Mouse (Mus musculus) frontal cortex, postnatal 10 days (tissue): Measurements from ENCODE around the gene Pttg1ip.
A peak's percentile ranks its signal among the peaks of the same experiment; 100 is the strongest.

Experiments used
- DNase-seq, 2 experiments: peaks; one replicate each; pipeline ENCODE4 v3.0.0; 2022; ENCODE audit warnings: low spot score in 2 of 2, mixed read lengths in 1 of 2

The Pttg1ip gene

GRCm38 (mm10) chr10:77569481-77569880, 12.0 kb upstream of the Pttg1ip start:
- no peak for DNase-seq

- no peak for DNase-seq
Measured at GRCm38 (mm10) chr10:77569973-77570658, 11.4 kb upstream of the Pttg1ip start.

GRCm38 (mm10) chr10:77572225-77572624, 9.3 kb upstream of the Pttg1ip start:
- DNase-seq = no peak

GRCm38 (mm10) chr10:77573162-77573561, 8.4 kb upstream of the Pttg1ip start:
- no peak for DNase-seq

DNA sequence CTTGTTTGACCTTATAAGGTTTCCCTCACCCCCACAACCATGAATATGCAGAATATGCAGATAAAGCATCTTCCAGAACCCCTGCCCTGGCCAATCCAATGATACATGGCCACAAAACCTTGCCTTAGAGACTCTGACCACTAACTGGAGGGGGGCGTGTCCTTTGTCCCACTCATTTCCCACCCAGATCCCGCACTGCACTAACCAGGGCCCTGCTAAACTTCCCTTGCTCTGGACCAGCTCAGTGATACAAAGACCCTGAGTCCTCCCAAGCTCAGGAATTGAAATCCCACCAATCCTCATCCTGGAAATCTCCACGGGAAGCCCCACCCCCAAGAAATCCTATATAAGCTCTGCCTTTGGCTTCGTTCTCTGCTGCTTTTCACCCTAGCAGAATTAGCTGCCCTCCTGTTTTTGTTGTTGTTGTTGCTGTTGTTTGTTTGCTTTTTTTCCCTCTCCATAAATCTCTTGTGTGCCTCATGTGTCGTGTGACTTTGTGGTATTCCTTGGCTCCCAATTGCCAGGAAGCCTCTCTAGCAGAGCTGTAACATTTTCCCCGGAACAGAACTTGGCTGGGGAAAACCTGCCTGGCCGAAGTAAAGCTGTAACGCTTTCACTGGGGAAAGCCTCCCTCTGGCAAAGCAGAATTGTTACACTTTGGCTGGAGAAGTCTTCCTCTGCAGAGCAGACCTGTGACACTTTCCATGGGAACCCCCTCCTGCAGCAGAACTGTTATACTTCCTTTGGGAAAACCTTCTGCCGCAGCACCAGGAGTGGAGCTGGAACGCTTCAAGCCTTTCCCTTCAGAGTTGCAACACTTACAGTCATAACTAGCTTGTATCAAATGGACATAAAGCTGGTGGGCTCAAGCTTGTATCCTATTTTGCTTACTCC, 1.2 kb upstream of the Pttg1ip start:
- no peak for DNase-seq

DNA sequence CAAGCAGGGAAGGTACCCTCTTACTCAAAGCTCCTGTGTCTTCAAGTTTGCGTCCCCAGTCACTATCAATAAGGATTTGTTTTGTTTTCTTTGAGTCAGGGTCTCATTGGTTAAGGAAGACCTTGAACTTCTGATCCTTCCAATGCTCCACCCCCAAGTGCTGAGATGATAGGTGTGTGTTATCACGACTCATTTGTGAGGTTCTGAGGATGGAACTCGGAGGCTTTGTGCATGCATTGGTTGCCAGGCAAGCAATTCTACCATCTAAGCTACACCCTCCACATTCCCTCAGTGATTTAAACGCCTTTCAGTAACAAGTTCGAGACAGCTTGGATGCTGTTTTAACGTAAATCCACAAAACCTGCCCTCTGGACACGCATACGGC, 505 bp upstream of the Pttg1ip start:
- no peak for DNase-seq

DNA sequence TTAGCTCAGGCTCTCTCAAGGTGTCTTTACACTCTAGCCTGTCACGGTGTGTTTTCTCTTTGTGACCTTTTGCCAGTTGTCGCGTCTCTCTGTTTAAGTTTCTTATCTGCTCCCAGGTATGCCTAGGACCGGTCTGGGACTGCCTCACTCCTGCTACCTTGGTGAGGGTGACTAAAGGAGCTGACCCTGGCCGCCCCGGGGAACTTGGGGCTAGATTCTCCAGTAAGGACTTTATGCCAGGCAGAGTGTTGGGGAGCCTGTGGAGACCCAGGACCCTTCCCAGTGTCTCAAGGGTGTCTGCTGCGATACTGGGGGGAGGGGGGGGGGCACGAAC, 732 bp downstream of the Pttg1ip start:
- DNase-seq = no peak

DNA sequence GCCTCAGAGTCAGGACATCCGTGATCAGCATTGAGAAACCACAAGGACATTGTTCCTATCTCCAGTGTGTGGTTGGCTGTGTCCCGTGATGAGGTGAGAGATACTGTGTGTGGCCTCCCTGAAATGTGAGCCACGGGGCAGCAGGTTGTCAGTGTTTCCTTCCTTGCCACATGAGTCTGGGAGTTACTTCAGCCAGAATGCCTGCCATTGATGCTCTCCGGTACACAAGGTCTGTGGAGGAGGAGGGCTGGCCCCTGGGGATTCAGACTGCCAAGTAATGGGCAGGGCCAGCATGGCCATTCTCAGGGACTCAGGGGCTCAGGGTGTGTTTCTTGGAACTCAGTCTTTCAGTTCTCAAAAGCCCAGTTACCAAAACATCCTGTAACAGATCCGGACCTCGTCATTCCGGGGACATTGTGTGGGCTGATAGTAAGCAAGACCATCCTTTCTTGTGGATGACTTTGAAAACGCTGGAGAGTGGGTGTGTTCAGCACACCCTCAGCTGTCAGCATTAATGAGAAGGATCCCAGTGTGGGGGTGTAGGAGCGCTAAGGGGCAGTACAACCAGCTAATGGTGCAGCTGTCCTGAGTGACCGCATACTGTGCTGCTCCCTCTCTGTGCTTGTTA, 2.4 kb downstream of the Pttg1ip start:
- DNase-seq = no peak

- no peak for DNase-seq
Measured at GRCm38 (mm10) chr10:77586637-77587036, 5.1 kb downstream of the Pttg1ip start.

GRCm38 (mm10) chr10:77587091-77587775, 5.7 kb downstream of the Pttg1ip start:
- no peak for DNase-seq

DNA sequence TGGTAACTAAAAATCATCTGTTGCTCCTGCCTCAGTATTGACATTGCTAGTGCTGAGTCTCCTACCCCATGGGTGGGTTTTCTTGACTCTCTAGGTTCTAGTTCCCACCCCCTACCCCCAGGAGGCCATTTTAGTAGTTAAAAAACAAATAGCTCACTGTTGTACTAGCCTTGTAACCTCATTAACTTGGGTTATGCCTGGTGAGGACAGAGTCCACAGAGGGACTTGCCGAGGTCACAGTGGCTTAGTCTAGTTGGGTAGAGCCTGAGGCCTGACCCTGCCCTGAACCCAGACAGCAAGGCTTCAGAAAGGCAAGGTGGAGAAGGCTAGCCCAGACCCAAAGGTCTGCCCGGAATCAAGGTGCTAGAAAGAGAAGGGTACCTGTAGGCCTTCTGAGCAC, 6.5 kb downstream of the Pttg1ip start:
- no peak for DNase-seq

DNA sequence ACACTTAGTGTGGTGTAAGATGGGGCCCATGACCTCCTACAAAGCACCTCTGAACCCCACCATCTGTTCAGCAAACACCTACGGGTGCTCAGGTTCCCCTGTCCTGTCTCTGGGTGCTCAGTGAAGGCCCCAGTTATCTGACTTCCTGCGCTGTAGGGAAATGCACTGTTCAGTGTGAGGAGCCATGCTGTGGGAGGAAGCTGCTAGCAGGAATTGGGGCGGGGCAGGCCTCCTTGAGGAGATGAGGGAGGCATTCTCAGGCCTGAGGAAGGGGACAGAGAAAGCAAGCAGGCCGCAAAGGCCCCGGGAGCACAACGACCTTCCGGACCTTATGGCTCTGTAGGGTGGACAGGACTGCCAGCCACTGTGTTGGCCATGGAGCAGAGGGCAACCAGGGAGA, 7.6 kb downstream of the Pttg1ip start:
- no peak for DNase-seq

DNA sequence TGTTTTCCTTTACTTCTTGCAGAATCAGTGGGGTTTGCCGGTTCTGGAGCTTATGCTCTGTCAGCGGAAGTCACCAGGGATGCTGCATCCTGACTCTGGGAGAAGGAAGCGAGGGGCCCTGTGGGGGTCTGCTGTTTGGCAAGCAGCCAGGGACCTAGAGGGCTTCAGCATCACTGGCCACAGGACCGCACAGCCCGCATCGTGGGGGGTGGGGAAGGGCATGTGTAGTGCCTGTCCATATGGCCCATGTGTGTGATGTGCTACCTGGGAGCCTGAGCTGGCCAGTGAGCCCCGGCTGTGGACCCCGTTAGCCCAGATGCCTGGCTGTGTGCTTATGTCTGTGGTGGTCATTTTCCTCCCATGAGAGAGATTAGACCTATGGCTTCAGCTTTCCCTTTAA, 8.2 kb downstream of the Pttg1ip start:
- DNase-seq = no peak

GRCm38 (mm10) chr10:77590812-77591211, 9.3 kb downstream of the Pttg1ip start:
- DNase-seq = peak in 1 of 2 experiments; percentile 47

GRCm38 (mm10) chr10:77591546-77591945, 10.0 kb downstream of the Pttg1ip start:
- DNase-seq = no peak

GRCm38 (mm10) chr10:77596060-77596459, 14.5 kb downstream of the Pttg1ip start:
- DNase-seq = no peak

DNA sequence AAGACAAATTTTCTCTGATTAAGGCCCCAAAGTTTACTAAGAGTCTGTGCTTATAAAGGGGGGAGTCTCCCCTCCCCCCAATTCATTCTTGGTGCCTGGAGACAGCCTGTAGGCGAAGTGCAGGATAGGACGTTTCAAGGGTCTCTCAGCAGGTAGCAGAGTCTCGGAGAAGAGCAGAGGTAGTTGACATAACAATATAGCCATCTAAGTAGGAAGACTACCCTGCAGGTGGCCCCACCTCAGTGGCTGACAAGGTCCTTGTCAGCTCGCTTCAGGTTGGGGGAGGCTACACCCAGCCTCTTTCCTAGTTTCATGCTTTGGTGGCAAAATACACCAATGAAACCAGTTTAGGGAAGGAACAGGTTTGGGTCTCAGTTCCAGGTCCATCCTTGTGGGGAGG, 21.5 kb downstream of the Pttg1ip start:
- DNase-seq = no peak

- no peak for DNase-seq
Measured at GRCm38 (mm10) chr10:77604111-77604510, 22.6 kb downstream of the Pttg1ip start.

DNA sequence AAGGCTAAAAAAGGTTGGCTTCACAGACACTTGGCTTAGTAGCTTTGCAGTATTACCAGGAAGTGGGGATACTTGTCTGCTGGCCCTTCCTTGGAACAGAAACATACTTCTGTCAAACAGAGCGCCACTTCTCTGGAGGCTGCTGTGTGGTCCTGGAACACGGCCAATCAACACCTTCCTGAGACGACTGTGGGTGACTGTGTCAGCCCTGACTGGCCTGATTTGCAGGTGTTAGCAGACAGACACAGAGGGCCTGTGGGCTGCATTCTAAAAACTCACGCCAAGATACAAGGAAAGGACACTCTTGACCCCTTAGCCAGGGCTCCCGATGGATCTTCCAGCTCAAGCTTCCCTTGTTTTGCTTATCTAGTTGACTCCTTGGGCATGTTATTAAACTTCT, 23.4 kb downstream of the Pttg1ip start:
- DNase-seq = no peak

DNA sequence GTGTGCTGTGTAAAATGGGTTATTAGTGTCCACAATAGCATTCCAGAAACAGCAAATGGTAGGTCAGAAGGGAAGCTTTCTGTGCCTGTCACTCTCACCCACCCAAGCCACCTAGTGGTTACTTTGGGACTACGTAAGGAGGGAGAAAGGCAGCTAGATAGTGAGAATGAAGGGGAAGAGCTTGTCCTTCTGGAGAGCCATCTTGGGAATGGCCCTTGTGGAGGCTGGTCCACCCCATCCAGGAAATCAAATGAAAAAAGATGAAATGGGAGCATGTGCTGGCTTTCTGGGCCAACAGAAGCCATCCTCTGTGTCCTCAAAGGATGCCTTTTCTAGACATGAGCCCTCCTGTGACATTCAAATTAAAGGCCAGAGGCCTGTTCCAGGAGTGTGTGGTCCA, 23.8 kb downstream of the Pttg1ip start:
- no peak for DNase-seq

GRCm38 (mm10) chr10:77605908-77606826, 24.6 kb downstream of the Pttg1ip start, which contains the start of the genes Sumo3 and Gm49325:
Gene Sumo3, plus strand, starts transcription at chr10:77606097.
Gene Gm49325, plus strand, starts transcription at chr10:77606197.
- peak; percentile 93 to 94 for DNase-seq
